Mouse (Mus musculus) cerebellum, adult 2 months (tissue): ENCODE measurements around the gene Cfap300.

ENCODE experiments used
- CTCF ChIP-seq: fragments of 200-500 bp; IDR thresholded peaks from 2 replicates; pipeline ENCODE4 v1.5.1; 2011; ENCODE audit warnings: low read depth, mild to moderate bottlenecking, control low read depth, low read length, moderate library complexity, borderline replicate concordance; ENCODE audit not compliant: insufficient read depth
- POLR2A ChIP-seq: fragments of 200-500 bp; IDR thresholded peaks from 2 replicates; pipeline ENCODE4 v1.6.1; 2011; ENCODE audit warnings: low read length, control low read depth, borderline replicate concordance; ENCODE audit not compliant: insufficient read depth

- TF ChIP-seq CTCF (no peak), POLR2A (no peak)
Observed at GRCm38 (mm10) chr9:8073203-8073755, 30.7 kb upstream of the Cfap300 start.
